Mouse (Mus musculus) CH12.LX (cell line): Measurements from ENCODE around the gene Stx5a. TPM values are rescaled to one million over a fixed set of nuclear protein-coding genes. Genes with fewer than 3 reads are reported as not detected.

ENCODE experiments used
- DNase-seq: peaks from one replicate; pipeline ENCODE4 v3.0.0-alpha.2; 2013; ENCODE audit errors: extremely low read depth
- H3K27ac ChIP-seq: 2 replicates; pipeline ENCODE4 v1.5.1; 2012; ENCODE audit warnings: low read depth, mild to moderate bottlenecking, control low read depth, moderate library complexity; ENCODE audit not compliant: insufficient read depth
- H3K27me3 ChIP-seq: replicated peaks from 2 replicates; pipeline ENCODE3; 2012; ENCODE audit warnings: inconsistent platforms
- H3K36me3 ChIP-seq, 2 experiments: replicated peaks in 1 of 2; 2 replicates each; pipeline versions ENCODE3 to v1.6.1; 2012; ENCODE audit warnings: inconsistent platforms in 1 of 2, low read length in 1 of 2, mild to moderate bottlenecking in 1 of 2, mixed read lengths in 1 of 2, moderate library complexity in 1 of 2; ENCODE audit not compliant: control insufficient read depth in 1 of 2, insufficient read depth in 1 of 2
- H3K4me1 ChIP-seq, 2 experiments: 2 replicates each; pipeline ENCODE4 v1.6.1; 2012; ENCODE audit warnings: inconsistent platforms in 1 of 2, moderate library complexity in 1 of 2; ENCODE audit not compliant: insufficient read depth in 2 of 2, control insufficient read depth in 1 of 2
- H3K4me2 ChIP-seq: 2 replicates; pipeline ENCODE4 v1.6.1; 2012; ENCODE audit warnings: low read depth, mild to moderate bottlenecking, control low read depth; ENCODE audit not compliant: poor library complexity, insufficient read depth, severe bottlenecking
- H3K4me3 ChIP-seq, 3 experiments: fragments of 150-350 bp in 1 of 3; sonication (generic) in 1 of 3; replicated peaks in 1 of 3; 2 replicates each; pipeline versions ENCODE3 to v1.5.1; 2011 to 2012; ENCODE audit warnings: low read depth in 2 of 3, low read length in 2 of 3, mild to moderate bottlenecking in 2 of 3, moderate library complexity in 2 of 3, control low read depth in 1 of 3, improper control_type of control experiment in 1 of 3, inconsistent platforms in 1 of 3, mixed read lengths in 1 of 3; ENCODE audit not compliant: poor library complexity in 1 of 3
- H3K79me2 ChIP-seq: replicated peaks from 2 replicates; pipeline ENCODE4 v1.6.1; 2012; ENCODE audit warnings: mild to moderate bottlenecking, moderate library complexity; ENCODE audit not compliant: control insufficient read depth, poor library complexity, insufficient read depth, severe bottlenecking; ENCODE audit errors: extremely low read depth
- H3K9ac ChIP-seq: 2 replicates; pipeline ENCODE4 v1.6.1; 2012; ENCODE audit warnings: low read depth, mild to moderate bottlenecking, control low read depth, moderate library complexity; ENCODE audit not compliant: insufficient read depth
- H3K9me3 ChIP-seq: replicated peaks from 2 replicates; pipeline ENCODE3; 2012; ENCODE audit warnings: low read length, inconsistent platforms, mixed read lengths
- BHLHE40 ChIP-seq: IDR thresholded peaks from 2 replicates; pipeline ENCODE4 v1.6.1; 2011; ENCODE audit warnings: mild to moderate bottlenecking, low read depth, low read length, improper control_type of control experiment
- CHD1 ChIP-seq: IDR thresholded peaks from 2 replicates; pipeline ENCODE4 v1.6.1; 2012; ENCODE audit warnings: low read depth, low read length, improper control_type of control experiment, inconsistent platforms
- CHD2 ChIP-seq: IDR thresholded peaks from 2 replicates; pipeline ENCODE4 v1.6.1; 2011; ENCODE audit warnings: low read length, improper control_type of control experiment
- CTCF ChIP-seq, 2 experiments: IDR thresholded peaks in 1 of 2; conservative IDR thresholded peaks in 1 of 2; 2 replicates each; pipeline ENCODE4 v1.5.1; 2011 to 2012; ENCODE audit warnings: low read depth in 2 of 2, low read length in 2 of 2, improper control_type of control experiment in 1 of 2, inconsistent platforms in 1 of 2, mild to moderate bottlenecking in 1 of 2, moderate library complexity in 1 of 2
- E2F4 ChIP-seq: IDR thresholded peaks from 2 replicates; pipeline ENCODE4 v1.6.1; 2011; ENCODE audit warnings: low read depth, low read length, improper control_type of control experiment; ENCODE audit not compliant: insufficient replicate concordance
- ELF1 ChIP-seq: IDR thresholded peaks from 2 replicates; pipeline ENCODE4 v1.6.1; 2014; ENCODE audit warnings: low read depth, mild to moderate bottlenecking, inconsistent platforms, low read length, improper control_type of control experiment
- EP300 ChIP-seq: IDR thresholded peaks from 2 replicates; pipeline ENCODE4 v1.6.1; 2011; ENCODE audit warnings: low read length, improper control_type of control experiment
- ETS1 ChIP-seq: conservative IDR thresholded peaks from 2 replicates; pipeline ENCODE4 v1.6.1; 2012; ENCODE audit warnings: low read depth, mild to moderate bottlenecking, inconsistent platforms, low read length, improper control_type of control experiment, moderate library complexity
- GABPA ChIP-seq: IDR thresholded peaks from 2 replicates; pipeline ENCODE4 v1.6.1; 2012; ENCODE audit warnings: low read depth, low read length, improper control_type of control experiment, inconsistent platforms; ENCODE audit not compliant: insufficient replicate concordance
- HCFC1 ChIP-seq: IDR thresholded peaks from 2 replicates; pipeline ENCODE4 v1.6.1; 2012; ENCODE audit warnings: low read depth, mild to moderate bottlenecking, inconsistent platforms, low read length, improper control_type of control experiment
- IRF4 ChIP-seq: IDR thresholded peaks from 2 replicates; pipeline ENCODE4 v1.6.1; 2014; ENCODE audit warnings: low read depth, mild to moderate bottlenecking, inconsistent platforms, low read length, improper control_type of control experiment
- JUN ChIP-seq: IDR thresholded peaks from 2 replicates; pipeline ENCODE4 v1.6.1; 2011; ENCODE audit warnings: low read depth, mild to moderate bottlenecking, low read length, improper control_type of control experiment, moderate library complexity; ENCODE audit not compliant: insufficient read depth
- JUND ChIP-seq: conservative IDR thresholded peaks from 2 replicates; pipeline ENCODE4 v1.6.1; 2011; ENCODE audit warnings: low read depth, low read length, improper control_type of control experiment
- KAT2A ChIP-seq: IDR thresholded peaks from 2 replicates; pipeline ENCODE4 v1.6.1; 2012; ENCODE audit warnings: low read length, improper control_type of control experiment, inconsistent platforms; ENCODE audit not compliant: insufficient replicate concordance
- MAFK ChIP-seq: IDR thresholded peaks from 2 replicates; pipeline ENCODE4 v1.6.1; 2011; ENCODE audit warnings: low read length, improper control_type of control experiment; ENCODE audit not compliant: insufficient replicate concordance
- MAX ChIP-seq: IDR thresholded peaks from 2 replicates; pipeline ENCODE4 v1.6.1; 2011; ENCODE audit warnings: low read length, improper control_type of control experiment
- MAZ ChIP-seq: IDR thresholded peaks from 2 replicates; pipeline ENCODE4 v1.6.1; 2012; ENCODE audit warnings: low read depth, mild to moderate bottlenecking, inconsistent platforms, low read length, improper control_type of control experiment, moderate library complexity
- MEF2A ChIP-seq: IDR thresholded peaks from 2 replicates; pipeline ENCODE4 v1.6.1; 2014; ENCODE audit warnings: low read depth, mild to moderate bottlenecking, inconsistent platforms, low read length, improper control_type of control experiment, borderline replicate concordance
- MXI1 ChIP-seq: IDR thresholded peaks from 2 replicates; pipeline ENCODE4 v1.6.1; 2011; ENCODE audit warnings: mild to moderate bottlenecking, low read depth, low read length, improper control_type of control experiment
- MYC ChIP-seq: IDR thresholded peaks from 2 replicates; pipeline ENCODE4 v1.6.1; 2011; ENCODE audit warnings: low read depth, mild to moderate bottlenecking, improper control_type of control experiment, low read length
- NELFE ChIP-seq: IDR thresholded peaks from 2 replicates; pipeline ENCODE4 v1.6.1; 2011; ENCODE audit warnings: low read depth, low read length, improper control_type of control experiment
- NRF1 ChIP-seq: IDR thresholded peaks from 2 replicates; pipeline ENCODE4 v1.6.1; 2014; ENCODE audit warnings: low read depth, mild to moderate bottlenecking, inconsistent platforms, low read length, improper control_type of control experiment, moderate library complexity
- PAX5 ChIP-seq: IDR thresholded peaks from 2 replicates; pipeline ENCODE4 v1.6.1; 2012; ENCODE audit warnings: low read length, inconsistent platforms, mixed read lengths
- POLR2A ChIP-seq: IDR thresholded peaks from 2 replicates; pipeline ENCODE4 v1.6.1; 2011; ENCODE audit warnings: low read depth, mild to moderate bottlenecking, improper control_type of control experiment, low read length
- POLR2AphosphoS2 ChIP-seq: IDR thresholded peaks from 2 replicates; pipeline ENCODE4 v1.6.1; 2011; ENCODE audit warnings: low read depth, low read length, improper control_type of control experiment
- RAD21 ChIP-seq: IDR thresholded peaks from 2 replicates; pipeline ENCODE4 v1.6.1; 2011; ENCODE audit warnings: low read depth, mild to moderate bottlenecking, low read length, improper control_type of control experiment, moderate library complexity
- RCOR1 ChIP-seq: conservative IDR thresholded peaks from 2 replicates; pipeline ENCODE4 v1.6.1; 2012; ENCODE audit warnings: low read depth, mild to moderate bottlenecking, inconsistent platforms, low read length, improper control_type of control experiment
- SIN3A ChIP-seq: IDR thresholded peaks from 2 replicates; pipeline ENCODE4 v1.6.1; 2012; ENCODE audit warnings: low read length, improper control_type of control experiment, inconsistent platforms
- SMC3 ChIP-seq: IDR thresholded peaks from 2 replicates; pipeline ENCODE4 v1.6.1; 2011; ENCODE audit warnings: low read depth, low read length, improper control_type of control experiment
- TBP ChIP-seq: conservative IDR thresholded peaks from 2 replicates; pipeline ENCODE4 v1.6.1; 2011; ENCODE audit warnings: low read depth, low read length, improper control_type of control experiment
- TCF12 ChIP-seq: IDR thresholded peaks from 2 replicates; pipeline ENCODE4 v1.6.1; 2014; ENCODE audit warnings: low read depth, mild to moderate bottlenecking, inconsistent platforms, low read length, improper control_type of control experiment
- UBTF ChIP-seq: IDR thresholded peaks from 2 replicates; pipeline ENCODE4 v1.6.1; 2012; ENCODE audit warnings: low read depth, mild to moderate bottlenecking, inconsistent platforms, low read length, improper control_type of control experiment, moderate library complexity
- USF1 ChIP-seq: IDR thresholded peaks from 2 replicates; pipeline ENCODE4 v1.6.1; 2014; ENCODE audit warnings: low read depth, mild to moderate bottlenecking, inconsistent platforms, low read length, improper control_type of control experiment
- USF2 ChIP-seq: conservative IDR thresholded peaks from 2 replicates; pipeline ENCODE4 v1.6.1; 2011; ENCODE audit warnings: low read depth, low read length, improper control_type of control experiment
- ZC3H11A ChIP-seq: IDR thresholded peaks from 2 replicates; pipeline ENCODE4 v1.6.1; 2012; ENCODE audit warnings: low read depth, mild to moderate bottlenecking, inconsistent platforms, low read length, improper control_type of control experiment
- ZKSCAN1 ChIP-seq: IDR thresholded peaks from 2 replicates; pipeline ENCODE4 v1.6.1; 2012; ENCODE audit warnings: low read depth, inconsistent platforms, low read length, improper control_type of control experiment, borderline replicate concordance
- ZMIZ1 ChIP-seq: IDR thresholded peaks from 2 replicates; pipeline ENCODE4 v1.6.1; 2012; ENCODE audit warnings: low read depth, mild to moderate bottlenecking, inconsistent platforms, low read length, improper control_type of control experiment
- ZNF384 ChIP-seq: IDR thresholded peaks from 2 replicates; pipeline ENCODE4 v1.6.1; 2012; ENCODE audit warnings: low read depth, low read length, improper control_type of control experiment, inconsistent platforms
- dilution Hi-C: fragments of 300-500 bp; cut with MboI; formaldehyde crosslinking; loops from 2 replicates; pipeline ENCODE4 v1.14.3; 2020; ENCODE audit warnings: low sequenced_read_pairs; ENCODE audit not compliant: extremely low pct_unique_long_range_greater_than_20kb, extremely low pct_ligation_motif_present
- in situ Hi-C: fragments of 300-500 bp; cut with MboI; formaldehyde crosslinking; loops from 3 replicates; pipeline ENCODE4 v1.14.3; 2019; ENCODE audit warnings: low sequenced_read_pairs, low pct_ligation_motif_present, low pct_unique_long_range_greater_than_20kb, mixed read lengths
- polyA plus RNA-seq: library from polyadenylated mRNA; unstranded; fragments of >175 nt; gene quantifications from 2 replicates; pipeline ENCODE4 v1.2.1, GENCODE M21; 2012; ENCODE audit warnings: low read depth; ENCODE audit not compliant: insufficient read length
- total RNA-seq, 2 experiments: library from RNA; depleted of rRNA; stranded (reverse); fragments of 300-350 nt in 1 of 2; fragments of >200 nt in 1 of 2; gene quantifications; 2 replicates each; pipeline ENCODE4 v1.2.3; 2012 to 2014

The Stx5a gene
- total and polyA plus RNA-seq, 3 experiments, result 35.2 to 49.1 (median 48.1) TPM

DNA sequence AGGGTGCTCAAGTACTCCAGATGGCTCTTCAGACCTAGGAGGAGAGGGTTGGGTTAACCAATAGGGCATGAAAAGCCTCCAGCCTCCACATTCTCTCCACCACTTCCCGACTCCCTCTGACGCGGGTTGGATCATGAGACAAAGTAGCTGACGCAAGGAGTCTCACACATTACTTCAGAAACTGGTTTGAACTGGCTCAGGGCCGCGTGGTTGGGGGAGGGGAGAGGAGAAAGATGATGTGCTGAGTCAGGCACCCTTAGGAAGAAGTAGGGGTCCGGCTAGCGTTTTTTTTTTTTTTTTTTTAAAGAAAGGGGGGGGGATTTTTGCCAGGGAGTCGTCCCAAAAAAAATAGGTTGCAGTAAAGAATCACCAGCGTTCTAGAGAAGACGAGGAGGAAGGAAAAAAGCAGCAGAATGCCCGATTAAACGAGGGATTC is 28.3 kb upstream of the Stx5a start:
- TF ChIP-seq NELFE, result no peak
- peak; percentile 44 for TF ChIP-seq POLR2A
- peak; percentile 40; the same call in 1 of the 2 replicates for TF ChIP-seq BHLHE40
- TF ChIP-seq CHD2, result peak; percentile 76
- 0 out of 2 replicates have a peak, but pooled peaks have one; percentile 16 for TF ChIP-seq CHD1
- TF ChIP-seq TCF12, result 0 out of 2 replicates have a peak, but pooled peaks have one; percentile 3
- no peak for TF ChIP-seq EP300
- TF ChIP-seq MXI1, result peak; percentile 24
- no peak for TF ChIP-seq JUND
- no peak for TF ChIP-seq ZKSCAN1
- no peak for TF ChIP-seq RCOR1
- TF ChIP-seq NRF1, result no peak
- TF ChIP-seq POLR2AphosphoS2, result no peak
- TF ChIP-seq MAZ, result no peak
- peak; percentile 10; the same call in 1 of the 2 replicates for TF ChIP-seq KAT2A
- TF ChIP-seq JUN, result no peak
- TF ChIP-seq E2F4, result no peak
- TF ChIP-seq RAD21, result no peak
- TF ChIP-seq MAX, result peak; percentile 93
- peak; percentile 97 for TF ChIP-seq MYC
- peak; percentile 39; the same call in 1 of the 2 replicates for TF ChIP-seq ELF1
- TF ChIP-seq ZC3H11A, result no peak
- TF ChIP-seq ZMIZ1, result no peak; the same call in 1 of the 2 replicates
- peak; percentile 12; the same call in 1 of the 2 replicates for TF ChIP-seq HCFC1
- peak; percentile 73 for TF ChIP-seq ETS1
- TF ChIP-seq GABPA, result no peak
- no peak; the same call in 1 of the 2 replicates for TF ChIP-seq IRF4
- TF ChIP-seq PAX5, result no peak
- no peak for TF ChIP-seq USF2
- TF ChIP-seq SMC3, result no peak
- no peak for TF ChIP-seq CTCF (conservative IDR thresholded peaks at IDR 0.05 in 1 of 2, IDR thresholded peaks at IDR 0.05 in 1 of 2; ENCODE audit: low read depth in 2 of 2, low read length in 2 of 2)
- no peak for TF ChIP-seq USF1
- TF ChIP-seq SIN3A, result peak; percentile 67; the same call in 1 of the 2 replicates
- TF ChIP-seq UBTF, result no peak
- peak; percentile 23; the same call in 1 of the 2 replicates for TF ChIP-seq TBP
- no peak for TF ChIP-seq MEF2A
- TF ChIP-seq ZNF384, result peak; percentile 89
- TF ChIP-seq MAFK, result peak; percentile 94
- Histone ChIP-seq H3K4me3 (peak overlapping the region; percentile 73 to 99 (median 89)), H3K9me3 (no peaks in the 10 kb centered on the region), H3K4me2 (peak overlapping the region; percentile 86; the same call in 1 of the 2 replicates), H3K4me1 (peaks cover 0 to 59% of the 10 kb centered on the region in 2 experiments; a peak in 2 of 4 replicates), H3K9ac (peak overlapping the region; percentile 96), H3K36me3 (peaks cover 37 to 49% of the 10 kb centered on the region in 2 experiments), H3K79me2 (peaks cover 33% of the 10 kb centered on the region), H3K27ac (peak overlapping the region; percentile 96), H3K27me3 (no peaks in the 10 kb centered on the region)
- peak; percentile 96 for DNase-seq
- dilution Hi-C loops, result no loop called here
- in situ Hi-C loops, result no loop called here
